Mouse (Mus musculus): ENCODE measurements at regions not wholly inside any gene's neighbourhood (a gene's known extent, or its start where the extent isn't known, plus 50 kb on each side); places are given as distances from the start of the nearest gene placed in this dataset.

GRCm38 (mm10) chr4:119029735-119030134 is 68.4 kb downstream of the Lao1 start:
- TF ChIP-seq CTCF (IDR thresholded peaks at IDR 0.05; ENCODE audit: extremely low read depth, insufficient read depth, low read length) (no peak), POLR2A (IDR thresholded peaks at IDR 0.05; ENCODE audit: extremely low read depth, insufficient read depth, low read length) (no peak)

All from cortical plate, adult 2 months (tissue).